Mouse (Mus musculus) spleen, adult 12 weeks (tissue): Measurements from ENCODE around the gene Edf1.

Experiments used
- DNase-seq: peaks from one replicate; pipeline ENCODE4 v3.0.0; 2022; ENCODE audit warnings: low spot score

Gene Edf1

GRCm38 (mm10) chr2:25582466-25583119 is 24.9 kb downstream of the Edf1 start:
- no peak for DNase-seq

GRCm38 (mm10) chr2:25583120-25583481 is 25.5 kb downstream of the Edf1 start:
- DNase-seq: no peak

- no peak for DNase-seq
These were observed 25.9 kb downstream of the Edf1 start for GRCm38 (mm10) chr2:25583571-25583970.

- no peak for DNase-seq
These were observed 26.5 kb downstream of the Edf1 start for GRCm38 (mm10) chr2:25584152-25584551.

- DNase-seq: no peak
These were observed 27.2 kb downstream of the Edf1 start for GRCm38 (mm10) chr2:25584856-25585255.

DNA sequence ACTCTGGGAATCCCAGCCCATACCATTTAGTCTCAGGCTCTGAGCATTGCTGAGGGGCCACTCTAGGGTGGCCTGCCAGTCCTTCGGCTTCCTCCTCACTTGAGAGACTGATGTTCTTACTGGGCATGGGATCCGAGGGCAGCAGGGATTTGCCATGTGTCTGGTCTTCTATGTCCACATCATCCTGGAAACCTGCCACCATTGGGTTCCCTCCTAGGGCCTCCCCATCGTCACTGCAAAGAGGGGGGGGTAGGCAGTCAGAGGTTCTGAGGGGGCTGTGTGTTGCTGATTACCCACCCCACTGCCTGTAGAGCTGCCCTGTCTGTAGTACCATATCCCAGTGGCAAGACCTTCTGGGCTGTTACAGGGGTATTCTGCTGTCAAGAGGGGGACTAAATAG is 28.0 kb downstream of the Edf1 start:
- no peak for DNase-seq

DNA sequence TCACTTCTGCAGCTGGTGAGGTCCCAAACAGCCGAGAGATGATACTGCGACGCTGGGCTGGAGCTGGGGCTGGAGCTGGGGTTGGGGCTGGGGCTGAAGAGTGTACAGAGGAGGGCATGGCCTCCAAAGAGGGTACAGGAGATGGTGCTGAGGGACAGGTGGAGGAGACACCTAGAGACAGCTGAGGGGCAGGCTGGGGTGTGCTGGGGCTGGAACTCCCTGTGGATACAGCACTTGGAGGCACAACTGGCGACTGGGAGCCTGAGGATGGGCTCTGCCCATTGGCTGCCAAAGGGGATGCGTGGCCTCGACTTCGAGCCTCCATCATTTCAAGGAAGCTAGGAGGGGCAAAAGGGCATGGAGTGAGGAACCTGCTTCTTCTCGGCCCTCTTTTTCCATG is 29.6 kb downstream of the Edf1 start:
- DNase-seq: no peak

DNA sequence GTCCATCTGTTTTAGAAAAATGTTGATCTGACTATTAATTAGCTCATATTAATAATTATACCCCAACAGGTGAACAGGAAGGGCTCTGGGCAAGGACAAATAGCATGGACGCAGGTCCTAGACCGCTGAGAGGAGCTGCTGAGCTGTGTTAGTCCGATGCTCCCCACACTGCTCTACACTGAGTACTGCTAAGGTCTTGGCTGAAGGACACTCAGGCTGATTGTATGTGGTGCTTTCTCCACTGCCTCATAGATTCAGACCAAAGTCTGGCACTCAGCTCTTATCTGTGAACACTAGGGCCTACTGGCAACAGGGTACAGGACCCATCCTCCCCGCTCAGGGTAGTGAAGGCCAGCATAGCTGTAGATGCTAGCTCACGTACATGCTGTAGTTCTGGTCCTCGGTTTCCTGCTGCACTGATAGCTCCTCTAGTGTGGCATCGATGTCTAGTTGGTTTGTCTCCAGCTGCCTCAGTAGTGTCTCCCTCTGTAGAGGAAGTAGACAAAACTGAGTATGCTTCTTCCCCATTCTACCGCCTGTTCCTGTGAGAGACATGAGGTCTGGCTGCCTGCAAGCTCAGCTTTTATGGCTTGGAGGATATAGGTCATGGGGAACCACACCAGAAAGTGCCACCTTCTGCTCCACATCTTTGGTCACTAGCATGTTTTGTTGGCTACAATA is 30.7 kb downstream of the Edf1 start:
- no peak for DNase-seq

DNA sequence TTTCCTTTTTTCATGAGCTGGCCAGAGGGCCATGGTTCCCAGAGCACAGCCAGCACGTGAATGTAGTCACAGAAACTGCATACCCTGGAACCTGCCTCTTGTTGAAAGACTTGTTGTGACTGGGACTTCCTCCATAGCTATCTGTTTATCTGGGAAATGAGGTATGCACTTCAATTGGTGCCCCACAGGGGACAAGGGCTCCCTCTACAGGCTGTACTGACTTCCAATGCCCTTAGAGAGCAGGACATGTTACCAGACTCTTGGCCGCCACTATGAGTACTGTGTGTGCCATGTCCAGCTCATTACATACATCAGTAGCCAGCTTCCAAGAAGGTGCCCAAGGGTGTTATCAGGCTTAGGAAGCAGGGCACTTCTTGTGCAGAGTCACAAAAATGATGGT is 34.2 kb downstream of the Edf1 start:
- DNase-seq: no peak

GRCm38 (mm10) chr2:25596765-25597510 is 39.3 kb downstream of the Edf1 start:
- DNase-seq: no peak

DNA sequence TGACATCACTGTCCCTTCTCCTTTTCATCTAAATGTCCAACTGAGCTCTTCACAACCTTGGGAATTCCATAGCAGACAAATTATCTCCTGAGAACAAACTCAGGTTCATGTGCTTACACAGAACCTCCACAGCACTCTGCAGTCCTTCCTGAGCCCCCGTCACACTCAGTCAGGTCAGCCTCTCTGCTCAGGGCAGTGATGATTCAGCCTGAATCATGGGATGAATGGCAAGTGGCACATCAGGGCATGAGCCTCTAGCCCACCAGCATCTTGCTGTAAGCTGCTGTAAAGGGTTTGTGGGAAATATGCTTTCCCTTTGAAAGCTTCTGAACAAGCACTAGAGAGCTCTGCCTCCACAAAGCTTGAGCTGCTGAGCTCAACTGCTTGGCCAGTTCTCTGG is 41.1 kb downstream of the Edf1 start:
- no peak for DNase-seq

GRCm38 (mm10) chr2:25600037-25600436 is 42.4 kb downstream of the Edf1 start:
- DNase-seq: no peak

DNA sequence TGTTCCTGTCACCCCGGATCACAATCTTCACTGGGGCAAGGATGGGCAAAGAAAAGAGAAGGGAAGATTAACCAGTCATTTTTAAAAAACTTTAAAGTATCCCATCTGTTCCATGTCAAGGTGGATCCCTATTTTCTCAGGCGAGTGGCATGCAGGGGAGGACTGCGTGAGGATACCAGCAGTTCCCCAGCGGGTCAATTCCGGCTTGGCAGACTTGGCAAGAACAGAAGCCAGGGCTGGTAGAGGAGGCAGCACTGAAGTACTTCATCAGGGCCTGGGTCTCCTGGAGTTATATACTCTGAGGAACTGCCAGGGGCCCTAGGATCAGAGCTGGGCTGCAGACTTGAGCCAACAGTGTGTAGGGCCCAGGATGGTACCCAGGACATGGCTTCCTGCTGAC is 44.9 kb downstream of the Edf1 start:
- no peak for DNase-seq

GRCm38 (mm10) chr2:25607761-25608622 is 50.3 kb downstream of the Edf1 start, which contains the start of gene Rabl6:
TSS of gene Rabl6 (minus strand) at chr2:25608521.
- DNase-seq: peak; percentile 76

- DNase-seq: no peak
These were observed 51.0 kb downstream of the Edf1 start for GRCm38 (mm10) chr2:25608671-25609070.
